Mouse (Mus musculus): ENCODE measurements around the gene Tprgl.
A peak's percentile ranks its signal among the peaks of the same experiment; 100 is the strongest.

Tprgl gene

DNA sequence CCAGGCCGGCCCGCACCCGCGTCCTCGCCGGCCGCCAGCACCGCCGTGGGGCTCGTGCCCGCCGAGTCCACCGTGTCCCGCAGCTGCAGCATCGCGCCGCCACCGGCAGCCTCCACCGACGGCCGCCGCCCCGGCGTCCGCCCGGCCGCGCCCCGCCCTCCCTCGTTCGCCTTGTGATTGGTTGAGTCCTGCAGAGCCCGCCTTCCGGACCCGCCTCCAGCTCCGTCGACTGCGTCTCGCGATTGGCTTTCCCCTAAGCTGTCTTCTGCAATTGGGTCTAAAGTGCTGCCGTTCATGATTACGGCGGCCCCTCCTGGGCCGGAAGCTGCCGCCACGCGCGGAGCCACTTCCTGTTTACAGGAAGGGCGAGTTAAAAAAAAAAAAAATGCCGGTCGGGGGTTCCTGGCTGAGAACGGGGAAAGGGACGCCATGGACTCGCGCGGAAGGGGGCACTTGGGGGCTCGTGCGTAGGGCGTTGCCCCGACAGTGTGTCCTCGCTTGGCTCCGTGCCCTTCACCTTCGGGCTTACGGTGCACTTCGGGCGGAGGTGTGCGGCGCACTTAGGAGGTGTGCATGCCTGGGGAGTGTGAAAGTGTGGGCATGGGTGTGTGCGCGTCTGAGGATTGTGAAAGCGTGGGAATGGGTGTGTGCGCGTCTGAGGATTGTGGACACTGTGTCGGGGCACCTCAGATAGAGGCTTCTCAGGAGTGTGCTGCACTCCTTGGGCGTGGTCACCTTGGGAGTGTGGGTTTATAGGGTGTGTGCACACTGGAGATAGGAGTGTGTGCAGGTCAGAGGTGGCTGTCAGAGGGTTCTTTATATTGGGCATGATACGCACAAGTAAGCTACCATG lies at the start of gene Tprgl:
Gene Tprgl (minus strand): TSS at position 129 of the 853 bp plus-strand sequence.
- DNase-seq, result peak; percentile 98

- no peak for DNase-seq
These were observed 49.4 kb upstream of the Tprgl start for GRCm38 (mm10) chr4:154209825-154210224.

- peak; percentile 67 for DNase-seq
These were observed 48.6 kb upstream of the Tprgl start for GRCm38 (mm10) chr4:154209054-154209453.

GRCm38 (mm10) chr4:154207261-154207660 lies 46.8 kb upstream of the Tprgl start:
- DNase-seq, result peak; percentile 74

- peak; percentile 88 for DNase-seq
These were observed 44.9 kb upstream of the Tprgl start for GRCm38 (mm10) chr4:154205392-154205791.

DNA sequence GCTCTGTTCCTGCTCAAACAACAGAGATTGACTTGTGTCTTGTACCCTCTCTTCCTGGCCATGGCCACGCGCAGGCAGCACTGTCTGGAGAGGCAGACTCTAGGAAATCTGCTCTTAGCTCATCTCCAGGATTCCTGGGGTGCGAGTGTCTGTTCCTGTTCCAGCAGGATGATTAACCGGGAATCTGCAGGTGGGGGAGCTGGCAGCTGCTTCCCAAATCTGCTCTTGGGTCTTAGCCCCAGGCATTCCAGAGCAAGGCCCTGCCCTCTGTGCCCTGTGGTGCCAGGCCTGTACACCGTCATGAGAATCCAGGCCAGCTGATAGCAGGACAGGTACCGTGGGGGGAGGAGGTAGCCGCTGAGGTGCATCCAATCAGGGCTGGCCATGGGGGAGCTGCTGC lies 44.1 kb upstream of the Tprgl start:
- DNase-seq, result no peak

DNA sequence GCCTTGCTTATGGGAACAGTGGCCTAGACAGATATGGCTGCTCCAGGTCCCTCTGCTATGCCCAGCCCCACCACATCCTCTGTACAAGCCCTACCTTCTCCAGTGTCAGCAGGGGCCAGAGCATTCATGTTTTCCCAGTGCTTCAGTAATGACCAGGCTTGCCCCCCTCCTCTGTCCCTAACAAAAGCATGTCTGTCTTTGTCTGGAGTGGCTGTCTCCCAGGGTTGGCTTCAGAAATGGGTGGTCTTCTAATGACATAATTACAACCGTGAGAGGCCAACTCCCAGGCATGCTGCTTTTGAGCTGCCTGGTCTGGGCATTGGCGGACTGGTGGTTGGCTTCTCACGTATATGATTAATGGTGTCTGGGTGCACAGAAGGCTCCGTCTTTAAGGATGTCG lies 41.0 kb upstream of the Tprgl start:
- no peak for DNase-seq

GRCm38 (mm10) chr4:154198377-154198961 lies 38.0 kb upstream of the Tprgl start:
- DNase-seq, result no peak

GRCm38 (mm10) chr4:154197961-154198360 lies 37.5 kb upstream of the Tprgl start:
- no peak for DNase-seq

DNA sequence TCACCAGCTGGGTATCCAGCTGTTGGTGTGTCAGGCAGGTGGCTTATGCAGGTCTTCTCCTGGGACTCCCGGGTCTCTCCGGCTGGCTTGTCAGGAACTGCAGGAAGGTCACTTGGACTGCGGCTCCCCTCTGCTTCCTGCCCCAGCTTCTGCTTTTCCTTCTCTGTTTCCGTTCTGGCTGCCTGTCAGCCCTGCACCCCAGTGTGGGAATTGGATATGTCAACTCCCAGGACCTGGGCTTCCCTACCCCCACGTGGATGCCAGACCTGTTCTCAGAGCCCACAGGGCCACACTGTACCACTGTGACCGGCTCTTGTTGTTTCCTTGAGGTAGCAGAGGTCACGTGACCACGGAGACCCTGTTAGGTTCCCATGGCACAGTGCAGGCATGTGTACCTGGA lies 28.5 kb upstream of the Tprgl start:
- DNase-seq, result peak; percentile 40

DNA sequence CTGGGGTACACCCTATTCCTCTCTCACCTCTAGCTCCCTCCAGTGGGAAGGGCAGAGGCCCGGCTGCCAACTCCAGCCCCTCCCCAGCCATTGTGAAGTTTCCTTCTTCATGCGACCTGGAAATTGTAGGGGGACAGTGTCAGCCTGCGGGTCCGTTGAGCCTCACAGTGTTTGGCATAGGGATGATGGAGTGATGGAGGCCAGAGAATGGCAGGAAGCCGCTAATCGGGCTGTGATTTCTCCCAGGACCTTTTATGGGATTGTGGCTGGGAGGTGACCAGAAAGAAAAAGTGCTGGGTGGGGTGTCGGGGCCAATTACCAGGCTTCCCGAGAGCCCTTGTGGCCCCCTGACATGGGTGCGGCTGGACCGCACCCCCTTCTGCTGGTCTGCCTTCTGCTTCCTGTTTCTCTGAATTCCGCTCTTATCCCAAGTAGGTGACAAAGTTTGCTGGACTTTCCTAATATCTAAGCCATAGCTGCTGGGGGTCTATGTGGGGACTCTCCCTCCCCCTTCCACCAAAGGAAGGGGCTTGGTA lies 25.6 kb upstream of the Tprgl start:
- DNase-seq, result peak; percentile 64

- peak; percentile 40 for DNase-seq
These were observed 24.5 kb upstream of the Tprgl start for GRCm38 (mm10) chr4:154185001-154185400.

- DNase-seq, result peak; percentile 64
These were observed 23.1 kb upstream of the Tprgl start for GRCm38 (mm10) chr4:154183566-154183965.

- DNase-seq, result peak; percentile 82
These were observed 20.5 kb upstream of the Tprgl start for GRCm38 (mm10) chr4:154181001-154181400.

- peak; percentile 81 for DNase-seq
These were observed 16.8 kb upstream of the Tprgl start for GRCm38 (mm10) chr4:154177257-154177656.

GRCm38 (mm10) chr4:154171931-154172604 lies 11.6 kb upstream of the Tprgl start:
- DNase-seq, result no peak

DNA sequence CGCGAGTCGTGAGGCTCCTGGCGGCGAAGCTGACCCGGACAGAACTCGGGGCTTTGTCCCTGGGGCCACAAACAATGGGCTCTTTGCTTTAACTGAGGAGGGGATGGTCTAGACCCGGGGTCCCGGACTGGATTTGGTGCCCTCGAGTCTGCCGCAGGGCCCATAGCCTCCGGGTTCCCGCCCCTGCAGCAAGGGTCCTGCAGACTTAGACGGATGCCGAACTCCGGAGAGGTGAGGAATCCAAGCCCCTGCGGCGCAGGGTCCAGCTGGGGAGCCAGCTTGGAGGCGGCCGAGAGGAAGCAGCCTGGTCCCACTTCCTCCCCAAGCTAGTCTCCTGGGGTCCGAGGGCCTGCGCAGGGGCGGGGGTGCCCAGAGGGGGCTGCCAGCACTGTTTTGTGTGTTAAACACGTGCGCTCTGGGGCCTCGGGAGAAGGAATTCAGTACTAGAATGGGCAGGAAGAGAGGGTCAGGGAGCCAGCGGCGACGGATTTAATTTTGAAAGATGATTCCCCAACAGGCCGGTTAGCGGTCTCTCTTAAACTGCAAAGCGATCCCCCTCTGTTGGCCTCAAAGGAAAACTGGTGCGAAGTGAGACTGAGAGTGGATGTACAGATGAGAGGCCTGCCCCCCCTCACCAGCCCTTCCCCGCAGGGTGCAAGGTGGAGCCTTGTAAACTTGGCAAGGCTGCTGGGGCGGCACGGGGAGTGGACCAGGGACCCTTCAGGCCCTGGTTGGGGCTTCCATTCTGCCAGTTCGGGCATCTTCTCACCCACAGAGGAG lies 10.9 kb upstream of the Tprgl start:
- peak; percentile 59 for DNase-seq

DNA sequence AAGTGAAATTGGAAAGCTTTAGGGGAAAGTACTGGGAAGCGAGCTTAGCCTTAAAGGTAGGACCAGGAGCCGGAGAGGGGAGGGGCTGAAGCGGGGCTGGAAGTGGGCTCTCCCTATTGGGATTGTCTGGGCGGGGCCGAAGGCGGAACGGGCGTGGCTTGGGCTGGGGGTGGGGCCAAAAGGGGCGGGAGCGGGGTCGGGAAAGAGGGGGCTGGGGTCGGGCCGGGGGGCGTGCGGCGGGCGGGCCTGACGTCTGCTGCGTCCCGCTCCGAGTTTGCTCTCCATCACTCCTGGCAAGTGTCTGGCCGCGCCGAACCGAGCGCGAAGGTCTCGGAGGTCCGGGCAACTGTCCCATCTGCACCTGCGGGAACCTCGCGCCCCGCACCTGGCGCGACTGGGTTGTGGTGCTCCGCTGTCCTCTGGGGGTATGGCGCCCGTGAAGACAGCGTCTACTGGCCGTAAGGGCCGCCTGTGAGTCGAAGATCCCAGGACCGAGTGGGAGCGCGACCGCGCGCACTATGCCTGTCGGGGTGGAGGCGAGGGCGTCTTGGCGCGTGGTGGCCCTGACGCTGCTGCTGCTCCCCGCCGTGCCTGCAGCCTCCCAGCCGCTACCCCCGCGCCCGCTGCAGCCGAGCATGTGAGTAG lies 10.2 kb upstream of the Tprgl start, which contains the start of gene Megf6:
Gene Megf6 (plus strand): TSS at position 225 of the 645 bp plus-strand sequence.
- peak; percentile 80 for DNase-seq

GRCm38 (mm10) chr4:154170021-154170420 lies 9.6 kb upstream of the Tprgl start:
- DNase-seq, result no peak

- DNase-seq, result peak; percentile 88
These were observed 6.6 kb upstream of the Tprgl start for GRCm38 (mm10) chr4:154167053-154167452.

DNA sequence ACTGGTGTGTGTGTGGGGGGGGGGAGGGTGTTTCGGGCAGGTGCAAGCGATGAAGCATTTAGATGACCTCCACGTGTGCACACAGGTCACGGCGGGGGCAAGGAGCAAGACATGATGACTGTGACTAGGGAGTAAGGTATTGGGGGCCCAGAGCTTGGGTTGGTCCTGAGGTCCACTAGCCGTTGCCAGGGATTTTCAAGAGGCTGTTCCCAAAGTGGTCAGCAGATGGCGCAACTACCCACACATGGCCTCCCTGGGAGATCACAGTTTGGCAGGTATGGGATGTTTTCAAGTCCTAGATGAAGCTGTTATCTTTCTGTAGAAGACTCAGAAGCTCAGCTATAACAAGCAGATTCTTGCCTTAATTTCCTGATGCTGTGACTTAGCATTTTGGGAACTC lies 2.8 kb upstream of the Tprgl start:
- DNase-seq, result peak; percentile 87

DNA sequence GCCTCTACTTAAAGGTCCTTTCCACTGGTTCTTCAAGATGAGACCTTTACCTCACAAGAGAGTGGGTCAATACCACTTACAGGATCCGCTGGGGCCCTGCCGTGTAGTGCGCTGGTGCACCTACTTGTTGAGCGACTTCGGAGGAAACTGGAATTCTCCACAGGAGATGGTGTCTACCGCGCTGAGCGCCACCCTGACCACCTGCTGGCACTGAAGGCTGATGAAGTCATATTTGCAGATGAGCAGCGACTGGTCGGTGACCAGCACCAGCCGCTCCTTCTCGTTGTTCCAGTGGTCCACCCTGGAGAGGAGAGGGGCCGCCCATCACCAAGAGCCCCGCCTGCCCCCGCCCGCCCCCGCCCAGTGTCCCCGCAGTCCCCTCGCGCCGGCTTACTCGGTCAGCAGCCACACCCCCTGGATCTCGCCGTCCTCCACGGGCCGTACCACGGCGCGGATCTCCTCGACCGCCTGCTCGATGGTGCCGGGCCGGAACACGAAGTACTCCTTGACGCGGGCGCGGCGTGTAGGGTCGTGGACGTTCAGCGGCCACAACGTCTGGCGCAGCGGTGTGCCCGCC lies 417 bp downstream of the Tprgl start:
- DNase-seq, result peak; percentile 63

All from lung, postnatal 10 days (tissue).